ENCODE assay signal across 9 mouse cellular contexts in the genomic region with DNA sequence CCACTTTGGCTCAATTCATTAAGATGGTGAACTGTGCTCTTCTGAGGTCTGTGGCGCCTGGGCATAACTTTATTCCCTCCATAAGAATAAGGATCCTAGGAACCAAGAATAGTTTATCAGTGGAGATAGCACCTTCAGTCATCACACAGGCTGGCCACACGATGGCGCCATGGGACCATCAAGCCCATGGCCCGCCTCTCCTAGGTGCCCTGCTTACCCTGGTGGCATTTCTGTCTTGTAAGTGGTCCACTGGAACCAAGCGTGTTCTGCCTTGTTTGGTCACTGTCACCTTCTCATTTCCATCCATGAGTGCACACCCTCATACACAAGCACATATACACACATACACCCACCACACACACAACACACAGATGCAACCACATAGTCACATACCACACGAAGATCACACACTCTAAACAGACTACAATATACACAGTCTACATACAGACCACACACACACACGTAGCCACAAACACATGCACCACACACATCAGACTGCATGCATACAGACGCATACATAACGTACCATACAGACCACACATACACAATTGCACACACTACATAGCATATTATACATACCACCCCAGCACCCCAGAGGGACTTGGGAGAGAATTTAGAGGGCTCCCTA.
DNase-seq lines count a peak whose midpoint lies in the region; ATAC-seq and TF ChIP-seq lines count a peak whose summit lies in the region.
"Had no signal": no experiment of that assay in that cellular context is flagged by ENCODE, and none has a peak within 500 bp of the region (broad histone marks: within the 10 kb centered on the region; RNA-seq: fewer than 3 reads in every experiment).

No protein-coding gene starts in this region.

- peak; percentile 90 for TF ChIP-seq CTCF in cortical plate, adult 2 months (IDR thresholded peaks at IDR 0.05; ENCODE audit: extremely low read depth, insufficient read depth, low read length)

- no peak overlapping the region for H3K4me3 ChIP-seq in heart, embryonic 11.5 days (ENCODE audit: low read depth, low read length)
- no peak overlapping the region for H3K4me3 ChIP-seq in cortical plate, adult 2 months (ENCODE audit: insufficient read depth, low read length)
- no peak overlapping the region for H3K4me3 ChIP-seq in midbrain, embryonic 10.5 days
- H3K4me3 ChIP-seq in stomach, embryonic 16.5 days (replicated peaks; ENCODE audit: low read length), result no peak overlapping the region
- H3K4me3 ChIP-seq: limb, embryonic 15.5 days had no signal

- no peaks in the 10 kb centered on the region for H3K36me3 ChIP-seq in heart, embryonic 11.5 days (ENCODE audit: control insufficient read depth, insufficient read depth, low read length)
- no peaks in the 10 kb centered on the region for H3K36me3 ChIP-seq in midbrain, embryonic 10.5 days
- no peaks in the 10 kb centered on the region for H3K36me3 ChIP-seq in stomach, embryonic 16.5 days (ENCODE audit: control insufficient read depth, insufficient read depth, low read length)
- H3K36me3 ChIP-seq: limb, embryonic 15.5 days had no signal

- peaks cover 8% of the 10 kb centered on the region for H3K27me3 ChIP-seq in heart, embryonic 11.5 days (ENCODE audit: control insufficient read depth, insufficient read depth, low read length)
- peaks cover 6% of the 10 kb centered on the region for H3K27me3 ChIP-seq in midbrain, embryonic 10.5 days (ENCODE audit: low read depth, poor library complexity, severe bottlenecking)
- H3K27me3 ChIP-seq in stomach, embryonic 16.5 days (ENCODE audit: control insufficient read depth, insufficient read depth, low read length), result no peaks in the 10 kb centered on the region

- DNase-seq in heart, adult 8-10 months (ENCODE audit: low spot score), result peak; percentile 23
- peak; percentile 46 for DNase-seq in R1 (ENCODE audit: low read depth, low spot score)
- peak; percentile 55 to 64 for DNase-seq in layer of hippocampus, postnatal 14 days (ENCODE audit: low spot score in 2 of 2)
- peak; percentile 60 for DNase-seq in midbrain, embryonic 10.5 days (ENCODE audit: low spot score)

- WGBS in heart, embryonic 11.5 days (ENCODE audit: insufficient replicate concordance), result 37% methylated on average over 9 of the region's 9 CpGs
- 43% methylated on average over 9 of the region's 9 CpGs for WGBS in midbrain, embryonic 10.5 days
- WGBS in stomach, embryonic 16.5 days, result 38% methylated on average over 9 of the region's 9 CpGs

- H3K4me2 ChIP-seq in heart, embryonic 11.5 days, result no peak overlapping the region
- no peak overlapping the region for H3K4me2 ChIP-seq in stomach, embryonic 16.5 days (ENCODE audit: low read depth, low read length)
- H3K4me2 ChIP-seq: limb, embryonic 15.5 days had no signal

- ATAC-seq in heart, embryonic 11.5 days (replicated peaks; ENCODE audit: insufficient number of reproducible peaks, low FRiP score, low TSS enrichment), result no peak
- ATAC-seq in granulocyte monocyte progenitor cell, adult 5-6 weeks (replicated peaks; ENCODE audit: poor library complexity, severe bottlenecking), result peak; percentile 76
- ATAC-seq in stomach, embryonic 16.5 days (ENCODE audit: insufficient read depth, low FRiP score), result 0 out of 2 replicates have a peak, but pooled peaks have one; percentile 24

- H3K4me1 ChIP-seq in heart, embryonic 11.5 days (ENCODE audit: control insufficient read depth, insufficient read depth, low read length), result no peaks in the 10 kb centered on the region
- H3K4me1 ChIP-seq in cortical plate, adult 2 months (ENCODE audit: control insufficient read depth, insufficient read depth, low read length), result 0 out of 2 replicates have a peak, but pooled peaks cover 1% of the 10 kb centered on the region
- peaks cover 6% of the 10 kb centered on the region for H3K4me1 ChIP-seq in midbrain, embryonic 10.5 days
- H3K4me1 ChIP-seq in stomach, embryonic 16.5 days (ENCODE audit: control insufficient read depth, insufficient read depth, low read length), result no peaks in the 10 kb centered on the region
- H3K4me1 ChIP-seq: limb, embryonic 15.5 days had no signal

- H3K9me3 ChIP-seq in heart, embryonic 11.5 days (replicated peaks; ENCODE audit: control insufficient read depth, low read length), result no peaks in the 10 kb centered on the region
- H3K9me3 ChIP-seq in midbrain, embryonic 10.5 days (replicated peaks), result no peaks in the 10 kb centered on the region
- no peaks in the 10 kb centered on the region for H3K9me3 ChIP-seq in stomach, embryonic 16.5 days (replicated peaks; ENCODE audit: control insufficient read depth, low read length)
- H3K9me3 ChIP-seq: limb, embryonic 15.5 days had no signal

- H3K9ac ChIP-seq in heart, embryonic 11.5 days (ENCODE audit: low read depth, low read length), result no peak overlapping the region
- H3K9ac ChIP-seq in stomach, embryonic 16.5 days (ENCODE audit: low read length), result no peak overlapping the region
- H3K9ac ChIP-seq: limb, embryonic 15.5 days had no signal

- no peak overlapping the region for H3K27ac ChIP-seq in heart, embryonic 11.5 days (ENCODE audit: low read depth, low read length)
- no peak overlapping the region for H3K27ac ChIP-seq in cortical plate, adult 2 months (ENCODE audit: insufficient read depth, low read length)
- H3K27ac ChIP-seq in midbrain, embryonic 10.5 days (replicated peaks), result no peak overlapping the region
- no peak overlapping the region for H3K27ac ChIP-seq in stomach, embryonic 16.5 days (ENCODE audit: low read length)
- H3K27ac ChIP-seq: limb, embryonic 15.5 days had no signal

- TF ChIP-seq POLR2A in cortical plate, adult 2 months (IDR thresholded peaks at IDR 0.05; ENCODE audit: extremely low read depth, insufficient read depth, low read length), result no peak
